Mouse (Mus musculus) gastrocnemius, postnatal 10 days (tissue): ENCODE measurements around the gene Vezf1. TPM values are rescaled to one million over a fixed set of nuclear protein-coding genes. Genes with fewer than 3 reads are reported as not detected.

Experiments
- DNase-seq: peaks from one replicate; pipeline ENCODE4 v3.0.0; 2021; ENCODE audit warnings: mixed read lengths
- total RNA-seq, 2 experiments: library from RNA; stranded (reverse); gene quantifications; 2 replicates each; pipeline ENCODE4 v1.2.3; 2021

The Vezf1 gene
- total RNA-seq, 2 experiments from 2014 or later: 44.0 to 46.4 TPM

- DNase-seq: no peak
These were observed 58.3 kb downstream of the Vezf1 start for GRCm38 (mm10) chr11:88126306-88126793.

- DNase-seq: no peak
These were observed 60.4 kb downstream of the Vezf1 start for GRCm38 (mm10) chr11:88128461-88128860.

- DNase-seq: no peak
These were observed 61.2 kb downstream of the Vezf1 start for GRCm38 (mm10) chr11:88129281-88129680.

- no peak for DNase-seq
These were observed 61.9 kb downstream of the Vezf1 start for GRCm38 (mm10) chr11:88129935-88130334.

GRCm38 (mm10) chr11:88131847-88132246, 63.8 kb downstream of the Vezf1 start:
- peak; percentile 64 for DNase-seq

Other genes starting within 250 kb of the Vezf1 start
- not detected for gene Lpo, start 240.0 kb upstream of the Vezf1 start, total RNA-seq
- 1 to 10 TPM; 2.9 to 3.0 TPM for gene Mks1, start 215.1 kb upstream of the Vezf1 start, total RNA-seq
- under 1 TPM in 1 of 2 experiments, not detected in 1; 0.47 TPM for gene Epx, start 192.7 kb upstream of the Vezf1 start, total RNA-seq
- gene Olfr462, start 176.0 kb upstream of the Vezf1 start, total RNA-seq: not detected
- gene Olfr463, start 170.9 kb upstream of the Vezf1 start, total RNA-seq: not detected
- gene Olfr464, start 147.3 kb upstream of the Vezf1 start, total RNA-seq: not detected
- 100 to 1,000 TPM; 122 to 139 TPM for gene Dynll2, start 80.7 kb upstream of the Vezf1 start, total RNA-seq
- gene Srsf1, start 20.9 kb upstream of the Vezf1 start, total RNA-seq: 100 to 1,000 TPM in 1 of 2 experiments, 10 to 100 TPM in 1; 89.5 to 128 TPM
- 10 to 100 TPM; 50.5 to 60.6 TPM for gene Cuedc1, start 29.8 kb downstream of the Vezf1 start, total RNA-seq
- gene Mrps23, start 136.1 kb downstream of the Vezf1 start, total RNA-seq: 100 to 1,000 TPM; 121 to 133 TPM
- gene Ccdc182, start 225.8 kb downstream of the Vezf1 start, total RNA-seq: not detected